Mouse (Mus musculus) cerebellum, postnatal 10 days (tissue): ENCODE results near the gene Rif1.
"Not testable (repeated sequence)": the region's sequence is repeated elsewhere in the genome, so short reads cannot be mapped to it uniquely, and the experiment has no call there.

Experiments
- DNase-seq, 2 experiments: peaks; one replicate each; pipeline ENCODE4 v3.0.0; 2021; ENCODE audit warnings: mixed read lengths in 2 of 2

Rif1 gene

DNA sequence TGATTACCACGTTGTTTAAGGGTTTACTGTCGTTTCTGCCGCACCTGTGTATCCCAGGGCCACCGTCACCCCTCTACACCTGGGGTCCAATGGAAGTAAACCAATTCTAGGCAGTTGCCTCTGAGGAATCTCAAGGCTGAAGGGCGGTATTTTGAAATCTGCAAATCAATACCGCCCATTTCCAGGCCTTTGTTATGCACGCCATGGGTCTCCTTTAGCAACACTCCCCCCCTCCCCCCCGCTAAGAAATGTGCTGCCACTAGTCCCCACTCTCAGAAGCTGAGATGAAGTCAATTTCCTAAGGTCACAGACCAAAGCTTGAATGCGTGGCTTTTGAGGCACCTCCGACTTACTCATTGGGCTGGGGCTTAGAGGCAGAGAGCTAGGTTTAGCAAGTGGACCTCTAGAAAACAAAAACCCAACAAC is 554 bp upstream of the Rif1 start:
- DNase-seq = peak in 1 of 2 experiments; percentile 17

DNA sequence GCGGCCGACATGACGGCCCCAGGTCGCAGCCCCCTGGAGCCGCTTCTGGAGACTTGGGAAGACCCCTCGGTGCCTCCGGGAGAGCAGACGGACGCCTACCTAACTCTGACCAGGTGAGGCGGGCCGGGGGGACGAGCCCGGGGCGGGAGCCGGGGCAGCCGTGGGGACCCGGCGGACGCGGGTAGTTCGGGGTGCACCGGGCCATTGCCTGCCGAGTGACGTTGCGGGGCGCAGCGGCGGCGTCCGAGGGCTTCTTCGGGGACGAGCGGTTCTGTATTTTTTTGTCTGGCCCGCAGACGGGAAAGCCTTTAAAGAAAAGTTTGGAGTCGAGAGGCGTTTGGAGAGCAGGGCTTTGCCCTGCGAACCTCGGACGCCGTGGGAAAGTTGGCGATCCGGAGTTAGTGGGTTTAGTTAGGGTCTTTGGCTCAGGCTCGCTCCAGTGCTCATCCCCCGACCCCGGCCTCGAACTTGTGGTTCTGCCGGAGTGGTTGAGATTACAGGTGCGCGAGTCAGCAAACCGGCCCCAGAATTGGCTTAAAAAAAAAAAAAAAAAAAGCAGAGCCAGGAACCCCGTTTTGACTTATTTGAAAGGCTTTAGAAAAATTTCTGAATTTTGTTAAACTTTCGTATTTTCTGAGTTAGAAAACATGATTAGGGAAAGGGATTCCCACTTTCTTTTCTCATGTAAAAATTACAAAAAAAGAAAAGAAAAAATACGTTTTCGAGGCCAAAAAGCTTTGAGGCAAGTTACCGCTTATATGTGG is 691 bp downstream of the Rif1 start:
- DNase-seq = peak in 1 of 2 experiments; percentile 56

DNA sequence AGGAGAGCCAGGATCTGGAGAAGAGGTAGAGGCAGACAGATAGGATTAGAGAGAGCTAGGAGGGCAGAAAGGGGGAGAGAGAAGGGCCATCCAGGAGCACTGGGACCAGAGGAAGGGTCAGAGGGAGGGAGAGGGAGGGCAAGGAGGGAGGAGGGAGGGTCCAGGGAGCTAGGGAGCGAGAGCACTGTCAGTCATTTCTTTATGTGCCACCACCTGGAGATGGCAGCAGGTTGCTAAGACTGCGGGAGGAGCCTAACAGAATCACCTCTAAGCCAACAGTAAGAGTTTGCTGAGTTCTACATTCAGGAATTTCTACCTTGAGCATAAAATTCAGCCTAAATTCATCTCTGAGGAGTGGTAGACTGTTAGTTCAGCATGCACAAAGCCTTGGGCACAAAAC is 6.0 kb downstream of the Rif1 start:
- DNase-seq = no peak

DNA sequence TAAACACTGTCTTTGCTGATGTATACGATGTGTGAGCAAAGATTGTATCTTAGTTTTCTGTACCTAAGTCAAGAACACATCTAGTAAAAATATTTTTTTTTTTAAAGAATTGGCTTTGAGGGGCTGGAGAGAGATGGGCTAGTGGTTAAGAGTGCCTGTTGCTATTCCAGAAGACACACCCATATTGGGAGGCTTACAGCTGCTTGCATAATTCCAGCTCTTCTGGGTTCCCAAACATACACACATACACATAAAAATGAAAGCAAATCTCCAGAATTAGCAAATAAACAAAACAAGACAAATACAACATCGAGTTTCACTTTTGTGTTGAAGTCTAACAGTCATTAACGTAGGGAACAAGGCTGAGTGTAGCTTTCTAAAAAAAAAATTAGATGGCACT is 11.4 kb downstream of the Rif1 start:
- no peak for DNase-seq

DNA sequence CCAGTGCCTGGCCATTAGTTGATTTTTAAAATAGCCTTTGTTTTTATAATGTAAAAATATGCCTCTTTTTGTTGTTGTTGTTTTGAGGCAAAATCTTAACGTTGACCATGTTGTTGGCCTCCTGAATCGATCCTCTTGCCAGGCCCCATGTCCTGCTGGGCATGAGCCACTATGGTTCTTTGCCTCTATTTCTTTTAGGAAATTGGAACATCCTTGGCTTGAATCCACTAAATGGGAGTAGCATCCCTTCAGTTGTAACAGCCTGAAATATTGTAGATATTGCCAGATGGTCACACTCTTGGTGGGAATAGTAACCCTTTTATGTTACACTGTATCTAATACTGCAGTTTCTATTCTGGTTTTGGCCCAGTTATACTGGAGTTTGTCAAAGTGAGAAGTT is 11.9 kb downstream of the Rif1 start:
- peak; percentile 63 to 72 for DNase-seq

DNA sequence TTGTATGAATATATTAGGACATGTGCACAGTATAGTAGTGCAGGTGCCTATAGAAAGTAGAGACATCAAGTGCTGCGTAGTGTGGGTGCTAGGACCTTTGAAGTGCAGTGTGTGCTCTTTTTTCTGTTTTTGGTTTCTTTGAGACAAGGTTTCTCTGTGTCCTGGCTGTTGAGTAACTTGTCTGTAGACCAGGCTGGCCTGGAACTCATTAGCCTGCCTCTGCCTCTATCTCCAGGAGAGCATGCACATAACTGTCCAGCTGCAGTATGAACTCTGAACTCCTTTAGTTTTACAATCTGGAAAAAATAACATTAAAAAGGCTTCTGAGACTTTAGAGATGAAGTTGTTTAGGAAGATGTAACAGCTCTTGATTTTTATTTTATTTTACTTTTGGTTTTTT is 41.5 kb downstream of the Rif1 start:
- DNase-seq = no peak

DNA sequence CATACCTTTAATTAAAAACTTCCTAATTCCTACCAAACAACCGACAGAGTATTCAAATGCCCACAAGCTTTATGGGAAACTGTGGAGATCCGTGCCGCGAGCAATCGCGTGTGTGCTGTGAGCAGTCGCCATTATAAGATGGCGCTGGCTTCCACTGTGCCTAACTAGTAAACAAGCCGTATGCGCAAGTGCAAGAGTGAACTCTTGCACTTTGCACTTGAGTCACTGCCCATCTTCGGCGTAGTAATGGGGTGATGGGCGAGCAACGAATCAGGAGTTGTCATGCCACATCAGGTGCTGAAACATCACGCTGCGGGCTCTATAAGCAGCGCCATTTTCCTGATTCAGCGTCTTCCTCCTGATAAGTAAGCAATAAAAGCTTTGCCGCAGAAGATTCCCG is 58.7 kb downstream of the Rif1 start:
- not testable (repeated sequence) for DNase-seq

DNA sequence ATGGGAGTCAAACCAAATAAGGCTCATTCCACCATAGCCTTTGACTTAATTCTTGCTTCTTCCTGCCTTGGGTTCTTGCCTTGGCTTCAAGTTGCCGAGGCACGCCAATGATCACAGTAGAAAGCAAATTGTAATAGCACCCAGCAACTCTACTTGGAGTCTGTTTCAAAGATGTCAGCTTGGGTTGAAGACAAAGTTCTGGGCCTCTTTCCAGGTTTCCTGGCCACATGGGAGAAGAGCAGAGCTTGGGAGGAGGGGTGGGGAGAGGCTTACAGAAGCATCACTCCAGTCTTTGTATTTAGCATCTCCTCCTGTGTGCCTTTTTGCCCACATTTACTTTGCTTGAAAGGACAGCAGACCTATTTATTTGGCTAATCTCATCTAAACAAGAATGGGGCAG is 60.7 kb downstream of the Rif1 start:
- DNase-seq = peak; percentile 46 to 47

DNA sequence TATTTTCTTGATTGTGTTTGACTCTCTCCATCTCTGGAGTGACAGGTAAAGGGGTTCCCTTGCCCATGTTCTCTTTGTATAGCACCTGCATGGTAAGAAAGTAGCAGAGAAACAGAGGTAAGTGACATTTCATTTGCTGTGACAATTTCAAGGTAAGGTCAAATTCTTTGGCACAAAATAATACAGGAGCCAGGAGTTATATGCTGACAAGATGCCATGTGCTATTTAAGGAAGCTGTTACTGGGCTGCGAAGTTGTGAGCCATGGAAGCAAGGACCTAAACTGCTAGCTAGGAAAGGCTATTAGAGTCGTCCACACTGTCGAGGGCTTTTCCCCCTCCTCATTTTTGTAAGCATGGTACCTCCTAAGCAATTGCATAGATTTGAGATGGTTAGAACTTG is 80.4 kb downstream of the Rif1 start:
- DNase-seq = no peak

DNA sequence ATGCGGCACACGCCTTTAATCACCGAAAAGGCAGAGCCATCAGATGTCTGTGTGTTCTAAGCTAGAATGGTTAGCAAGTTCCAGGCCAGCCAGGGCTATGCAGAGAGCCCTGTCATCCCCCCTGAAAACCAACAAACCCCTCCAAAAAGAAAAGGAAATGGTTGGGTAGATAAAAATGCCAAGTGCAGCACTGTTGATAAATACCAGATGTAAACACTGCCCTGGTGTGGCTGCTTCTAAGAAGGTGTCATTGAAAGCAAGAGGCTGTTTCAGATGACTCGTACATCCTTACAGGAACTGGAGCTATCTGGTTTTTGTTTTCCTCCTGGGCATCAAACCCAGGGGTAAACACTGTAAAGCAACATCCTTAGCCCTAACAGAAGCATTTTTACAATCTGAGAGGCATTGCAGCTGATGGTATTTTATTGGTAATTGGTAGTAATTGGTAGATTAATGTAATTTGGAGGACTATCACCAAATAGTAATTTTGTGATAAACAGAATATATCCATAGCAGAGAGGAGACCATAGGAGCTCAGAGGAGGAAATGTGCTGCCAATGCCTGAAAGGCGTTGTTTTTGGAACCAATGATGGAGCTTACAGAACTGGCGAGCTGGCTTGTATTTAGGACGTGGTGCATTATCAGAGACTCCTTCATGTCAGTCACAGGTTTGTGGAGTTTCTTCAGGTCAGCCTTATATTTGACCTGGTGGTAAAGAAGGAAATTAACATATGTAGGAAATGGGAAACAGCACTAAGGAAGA is 96.8 kb downstream of the Rif1 start:
- DNase-seq = no peak
